Comparison of ENCODE assay signal across 9 mouse cellular contexts in the genomic region with DNA sequence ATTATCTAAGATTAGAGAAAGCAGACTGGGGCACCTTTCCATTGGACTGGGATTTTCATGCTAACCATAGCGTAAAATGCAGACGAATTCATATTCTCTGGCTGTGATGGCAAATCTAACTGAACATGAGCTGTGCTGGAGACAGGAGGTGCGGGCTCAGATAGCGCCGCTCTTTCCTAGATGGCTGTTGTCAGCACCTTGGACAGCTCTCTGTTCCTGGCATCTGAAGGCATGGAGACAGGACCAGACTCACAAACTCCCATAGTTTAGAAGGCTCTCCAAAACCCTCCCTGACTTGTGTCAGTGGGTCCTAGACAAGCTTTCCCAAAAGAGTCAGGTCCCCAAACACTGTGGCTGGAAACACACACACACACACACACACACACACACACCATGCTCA. TPM values are rescaled to one million over a fixed set of nuclear protein-coding genes. Genes with fewer than 3 reads are reported as not detected.
DNase-seq lines count a peak whose midpoint lies in the region; ATAC-seq and TF ChIP-seq lines count a peak whose summit lies in the region.
"Had no signal": no experiment of that assay in that cellular context is flagged by ENCODE, and none has a peak within 500 bp of the region (broad histone marks: within the 10 kb centered on the region; RNA-seq: fewer than 3 reads in every experiment).

No protein-coding gene starts in this region.

- no peak overlapping the region for H3K4me2 ChIP-seq in forebrain, embryonic 11.5 days (ENCODE audit: low read depth, low read length, severe bottlenecking)
- no peak overlapping the region for H3K4me2 ChIP-seq in forebrain, embryonic 16.5 days (ENCODE audit: low read length)
- H3K4me2 ChIP-seq in midbrain, embryonic 13.5 days (replicated peaks) = no peak overlapping the region
- H3K4me2 ChIP-seq in myocyte (ENCODE audit: low read depth) = no peak overlapping the region
- H3K4me2 ChIP-seq: limb, embryonic 15.5 days had no signal

- H3K79me2 ChIP-seq in myocyte (ENCODE audit: control insufficient read depth, insufficient read depth) = no peaks in the 10 kb centered on the region

- WGBS in forebrain, embryonic 11.5 days = 35% methylated on average over 5 of the region's 5 CpGs
- WGBS in forebrain, embryonic 16.5 days = 33% methylated on average over 5 of the region's 5 CpGs
- WGBS in midbrain, embryonic 10.5 days = 43% methylated on average over 5 of the region's 5 CpGs
- WGBS in midbrain, embryonic 13.5 days = 34% methylated on average over 5 of the region's 5 CpGs

- no peak for TF ChIP-seq POLR2A in myocyte (IDR thresholded peaks at IDR 0.05; ENCODE audit: insufficient read length, low read depth)

- H3K27me3 ChIP-seq in forebrain, embryonic 11.5 days (ENCODE audit: control insufficient read depth, insufficient read depth, low read length) = no peaks in the 10 kb centered on the region
- H3K27me3 ChIP-seq in forebrain, embryonic 16.5 days (replicated peaks; ENCODE audit: control insufficient read depth, insufficient read depth, low read length) = no peaks in the 10 kb centered on the region
- H3K27me3 ChIP-seq in midbrain, embryonic 10.5 days (ENCODE audit: low read depth, poor library complexity, severe bottlenecking) = no peaks in the 10 kb centered on the region
- no peaks in the 10 kb centered on the region for H3K27me3 ChIP-seq in midbrain, embryonic 13.5 days
- H3K27me3 ChIP-seq in myocyte (ENCODE audit: control insufficient read depth, insufficient read depth, insufficient read length) = no peaks in the 10 kb centered on the region
- H3K27me3 ChIP-seq: limb, embryonic 15.5 days had no signal

- ATAC-seq in forebrain, embryonic 11.5 days (replicated peaks; ENCODE audit: low FRiP score) = no peak
- ATAC-seq in forebrain, embryonic 16.5 days = no peak
- no peak for ATAC-seq in midbrain, embryonic 13.5 days

- H3K4me1 ChIP-seq in forebrain, embryonic 11.5 days (replicated peaks; ENCODE audit: control insufficient read depth, insufficient read depth, low read length) = no peaks in the 10 kb centered on the region
- H3K4me1 ChIP-seq in forebrain, embryonic 16.5 days (replicated peaks; ENCODE audit: control insufficient read depth, insufficient read depth, low read length) = no peaks in the 10 kb centered on the region
- 0 out of 2 replicates have a peak, but pooled peaks cover 4% of the 10 kb centered on the region for H3K4me1 ChIP-seq in midbrain, embryonic 10.5 days
- no peaks in the 10 kb centered on the region for H3K4me1 ChIP-seq in midbrain, embryonic 13.5 days (replicated peaks)
- H3K4me1 ChIP-seq: limb, embryonic 15.5 days had no signal

- no peak overlapping the region for H3ac ChIP-seq in myocyte (ENCODE audit: control insufficient read depth, insufficient read length)

- H3K36me3 ChIP-seq in forebrain, embryonic 11.5 days (ENCODE audit: control insufficient read depth, insufficient read depth, low read length) = no peaks in the 10 kb centered on the region
- H3K36me3 ChIP-seq in forebrain, embryonic 16.5 days (ENCODE audit: control insufficient read depth, insufficient read depth) = no peaks in the 10 kb centered on the region
- no peaks in the 10 kb centered on the region for H3K36me3 ChIP-seq in midbrain, embryonic 10.5 days
- no peaks in the 10 kb centered on the region for H3K36me3 ChIP-seq in midbrain, embryonic 13.5 days
- H3K36me3 ChIP-seq in myocyte (ENCODE audit: control insufficient read depth, insufficient read depth) = no peaks in the 10 kb centered on the region
- H3K36me3 ChIP-seq: limb, embryonic 15.5 days had no signal

- no peaks in the 10 kb centered on the region for H3K9me3 ChIP-seq in forebrain, embryonic 11.5 days (ENCODE audit: control insufficient read depth, low read length)
- no peaks in the 10 kb centered on the region for H3K9me3 ChIP-seq in forebrain, embryonic 16.5 days (ENCODE audit: control insufficient read depth, low read length)
- no peaks in the 10 kb centered on the region; the same call in 1 of the 2 replicates for H3K9me3 ChIP-seq in midbrain, embryonic 10.5 days (replicated peaks)
- no peaks in the 10 kb centered on the region for H3K9me3 ChIP-seq in midbrain, embryonic 13.5 days
- H3K9me3 ChIP-seq: limb, embryonic 15.5 days had no signal

- H3K4me3 ChIP-seq in forebrain, embryonic 11.5 days (ENCODE audit: low read depth, low read length) = no peak overlapping the region
- no peak overlapping the region for H3K4me3 ChIP-seq in forebrain, embryonic 16.5 days (replicated peaks; ENCODE audit: low read length)
- no peak overlapping the region for H3K4me3 ChIP-seq in midbrain, embryonic 10.5 days
- H3K4me3 ChIP-seq in midbrain, embryonic 13.5 days (replicated peaks) = no peak overlapping the region
- H3K4me3 ChIP-seq in myocyte = no peak overlapping the region
- H3K4me3 ChIP-seq: limb, embryonic 15.5 days had no signal

- no peak overlapping the region for H3K9ac ChIP-seq in forebrain, embryonic 11.5 days (ENCODE audit: low read length)
- no peak overlapping the region for H3K9ac ChIP-seq in forebrain, embryonic 16.5 days (replicated peaks; ENCODE audit: low read depth, low read length)
- H3K9ac ChIP-seq in midbrain, embryonic 13.5 days (replicated peaks) = no peak overlapping the region
- H3K9ac ChIP-seq: limb, embryonic 15.5 days had no signal

- H3K27ac ChIP-seq in forebrain, embryonic 11.5 days (ENCODE audit: low read depth, low read length) = no peak overlapping the region
- H3K27ac ChIP-seq in forebrain, embryonic 16.5 days (ENCODE audit: low read length) = no peak overlapping the region
- no peak overlapping the region for H3K27ac ChIP-seq in midbrain, embryonic 10.5 days (replicated peaks)
- H3K27ac ChIP-seq in midbrain, embryonic 13.5 days = no peak overlapping the region
- H3K27ac ChIP-seq: limb, embryonic 15.5 days had no signal

- peak; percentile 77 for DNase-seq in forebrain, embryonic 11.5 days (ENCODE audit: low spot score)
- DNase-seq in midbrain, embryonic 10.5 days (ENCODE audit: low spot score) = peak; percentile 54
- peak; percentile 58 for DNase-seq in embryo, embryonic 9.5 days (ENCODE audit: extremely low spot score)
- no peak for DNase-seq in left cerebral cortex, adult 9 months (ENCODE audit: low spot score in 2 of 2)
- no peak for DNase-seq in natural killer cell, adult 2 months (ENCODE audit: low spot score in 2 of 2)

TF ChIP-seq in myocyte, 11 proteins besides CTCF, POLR2A, EP300 and RAD21:
- TF ChIP-seq USF1 (IDR thresholded peaks at IDR 0.05; ENCODE audit: low read depth) (no peak), REST (IDR thresholded peaks at IDR 0.05; ENCODE audit: insufficient read depth, insufficient read length) (peak; percentile 63)

RNA-seq across cellular contexts. Expression of a gene that starts 49.7 kb away (rescaled TPM):
- 21.3 and 26.1 TPM in 2 replicates for polyA plus RNA-seq in forebrain, embryonic 11.5 days (2014; fragmentation: Nextera tagmentation; extraction: Ambion mirVana)
- 4.8 and 5.9 TPM in 2 replicates for polyA plus RNA-seq in forebrain, embryonic 16.5 days (2015; fragmentation: Nextera tagmentation; extraction: Ambion mirVana)
- polyA plus RNA-seq in midbrain, embryonic 10.5 days (2016; fragmentation: Nextera tagmentation; extraction: Ambion mirVana) = 30.0 and 34.0 TPM in 2 replicates
- polyA plus RNA-seq in midbrain, embryonic 13.5 days (2015; fragmentation: Nextera tagmentation; extraction: Ambion mirVana) = 10.1 and 11.2 TPM in 2 replicates
- polyA plus RNA-seq in myocyte (2012; fragmentation: generic; extraction: Trizol) = not detected

Comparison
In these comparisons a context has a peak if more than half of its experiments do, and no peak if none do; other contexts are left out.
1. DNase-seq: peak in forebrain, embryonic 11.5 days (single experiment), midbrain, embryonic 10.5 days (single experiment) and embryo, embryonic 9.5 days (single experiment); none in left cerebral cortex, adult 9 months (0 of 2) and natural killer cell, adult 2 months (0 of 2).